Mouse (Mus musculus): ENCODE data around the gene Fbll1. TPM values are rescaled to one million over a fixed set of nuclear protein-coding genes. Genes with fewer than 3 reads are reported as not detected.
"Not testable (repeated sequence)": the region's sequence is repeated elsewhere in the genome, so short reads cannot be mapped to it uniquely, and the experiment has no call there.

Fbll1 gene
- polyA plus RNA-seq, 1 experiment from 2014 or later = not detected

- not testable (repeated sequence) for H3K4me2 ChIP-seq (ENCODE audit: low read depth, low read length); ATAC-seq (ENCODE audit: low read depth); H3K9ac ChIP-seq (ENCODE audit: low read depth, low read length); H3K4me1 ChIP-seq (ENCODE audit: control insufficient read depth, low read depth, low read length); H3K36me3 ChIP-seq (ENCODE audit: control insufficient read depth, insufficient read depth); H3K27ac ChIP-seq (ENCODE audit: low read length); H3K4me3 ChIP-seq (ENCODE audit: low read depth, low read length); H3K9me3 ChIP-seq (replicated peaks; ENCODE audit: control insufficient read depth, low read length)
- peaks cover 28% of the 10 kb centered on the region for H3K27me3 ChIP-seq (ENCODE audit: control insufficient read depth, insufficient read depth, low read depth, low read length)
- 50% methylated on average over 5 of the region's 5 CpGs for WGBS (ENCODE audit: insufficient replicate concordance)
These were observed 5.9 kb downstream of the Fbll1 start for GRCm38 (mm10) chr11:35792800-35793199.

GRCm38 (mm10) chr11:35788443-35788842 is 10.2 kb downstream of the Fbll1 start:
- peaks cover 12% of the 10 kb centered on the region for H3K36me3 ChIP-seq (ENCODE audit: control insufficient read depth, insufficient read depth)
- no peak for ATAC-seq (ENCODE audit: low read depth)
- WGBS (ENCODE audit: insufficient replicate concordance) = 71% methylated on average over 2 of the region's 2 CpGs

GRCm38 (mm10) chr11:35784537-35784936 is 14.1 kb downstream of the Fbll1 start:
- no peaks in the 10 kb centered on the region for H3K27me3 ChIP-seq (ENCODE audit: control insufficient read depth, insufficient read depth, low read depth, low read length)
- H3K4me2 ChIP-seq (ENCODE audit: low read depth, low read length) = no peak overlapping the region
- H3K27ac ChIP-seq (ENCODE audit: low read length) = no peak overlapping the region
- no peaks in the 10 kb centered on the region for H3K4me1 ChIP-seq (ENCODE audit: control insufficient read depth, low read depth, low read length)
- peaks cover 31% of the 10 kb centered on the region for H3K36me3 ChIP-seq (ENCODE audit: control insufficient read depth, insufficient read depth)
- H3K4me3 ChIP-seq (ENCODE audit: low read depth, low read length) = no peak overlapping the region
- 90% methylated on average over 4 of the region's 4 CpGs for WGBS (ENCODE audit: insufficient replicate concordance)
- no peak overlapping the region for H3K9ac ChIP-seq (ENCODE audit: low read depth, low read length)
- H3K9me3 ChIP-seq (replicated peaks; ENCODE audit: control insufficient read depth, low read length) = no peaks in the 10 kb centered on the region
- no peak for ATAC-seq (ENCODE audit: low read depth)

More at GRCm38 (mm10) chr11:35788443-35788842, 10.2 kb downstream of the Fbll1 start:
- H3K4me2 ChIP-seq (ENCODE audit: low read depth, low read length) = no peak overlapping the region
- H3K27me3 ChIP-seq (ENCODE audit: control insufficient read depth, insufficient read depth, low read depth, low read length) = no peaks in the 10 kb centered on the region
- no peaks in the 10 kb centered on the region for H3K9me3 ChIP-seq (replicated peaks; ENCODE audit: control insufficient read depth, low read length)
- H3K27ac ChIP-seq (ENCODE audit: low read length) = no peak overlapping the region
- H3K9ac ChIP-seq (ENCODE audit: low read depth, low read length) = no peak overlapping the region
- H3K4me1 ChIP-seq (ENCODE audit: control insufficient read depth, low read depth, low read length) = no peaks in the 10 kb centered on the region
- H3K4me3 ChIP-seq (ENCODE audit: low read depth, low read length) = no peak overlapping the region

GRCm38 (mm10) chr11:35784002-35784401 is 14.7 kb downstream of the Fbll1 start:
- 75% methylated on average over 3 of the region's 3 CpGs for WGBS (ENCODE audit: insufficient replicate concordance)
- Histone ChIP-seq H3K4me1 (ENCODE audit: control insufficient read depth, low read depth, low read length) (no peaks in the 10 kb centered on the region), H3K27me3 (ENCODE audit: control insufficient read depth, insufficient read depth, low read depth, low read length) (no peaks in the 10 kb centered on the region), H3K4me2 (ENCODE audit: low read depth, low read length) (no peak overlapping the region), H3K9me3 (replicated peaks; ENCODE audit: control insufficient read depth, low read length) (no peaks in the 10 kb centered on the region), H3K36me3 (ENCODE audit: control insufficient read depth, insufficient read depth) (peaks cover 36% of the 10 kb centered on the region), H3K27ac (ENCODE audit: low read length) (no peak overlapping the region), H3K9ac (ENCODE audit: low read depth, low read length) (no peak overlapping the region), H3K4me3 (ENCODE audit: low read depth, low read length) (no peak overlapping the region)
- ATAC-seq (ENCODE audit: low read depth) = no peak

- no peak overlapping the region for H3K9ac ChIP-seq (ENCODE audit: low read depth, low read length)
- 72% methylated on average over 5 of the region's 5 CpGs for WGBS (ENCODE audit: insufficient replicate concordance)
- peaks cover 42% of the 10 kb centered on the region for H3K36me3 ChIP-seq (ENCODE audit: control insufficient read depth, insufficient read depth)
- H3K4me2 ChIP-seq (ENCODE audit: low read depth, low read length) = no peak overlapping the region
- no peaks in the 10 kb centered on the region for H3K9me3 ChIP-seq (replicated peaks; ENCODE audit: control insufficient read depth, low read length)
- H3K4me3 ChIP-seq (ENCODE audit: low read depth, low read length) = no peak overlapping the region
- no peak for ATAC-seq (ENCODE audit: low read depth)
- no peak overlapping the region for H3K27ac ChIP-seq (ENCODE audit: low read length)
- H3K27me3 ChIP-seq (ENCODE audit: control insufficient read depth, insufficient read depth, low read depth, low read length) = no peaks in the 10 kb centered on the region
- H3K4me1 ChIP-seq (ENCODE audit: control insufficient read depth, low read depth, low read length) = no peaks in the 10 kb centered on the region
These were observed 15.6 kb downstream of the Fbll1 start for GRCm38 (mm10) chr11:35783038-35783437.

GRCm38 (mm10) chr11:35782444-35782843 is 16.2 kb downstream of the Fbll1 start:
- no peaks in the 10 kb centered on the region for H3K9me3 ChIP-seq (replicated peaks; ENCODE audit: control insufficient read depth, low read length)
- no peak overlapping the region for H3K4me2 ChIP-seq (ENCODE audit: low read depth, low read length)
- H3K27me3 ChIP-seq (ENCODE audit: control insufficient read depth, insufficient read depth, low read depth, low read length) = no peaks in the 10 kb centered on the region
- H3K4me3 ChIP-seq (ENCODE audit: low read depth, low read length) = no peak overlapping the region
- H3K9ac ChIP-seq (ENCODE audit: low read depth, low read length) = no peak overlapping the region
- no peak for ATAC-seq (ENCODE audit: low read depth)
- no peak overlapping the region for H3K27ac ChIP-seq (ENCODE audit: low read length)
- no peaks in the 10 kb centered on the region for H3K4me1 ChIP-seq (ENCODE audit: control insufficient read depth, low read depth, low read length)
- peaks cover 46% of the 10 kb centered on the region for H3K36me3 ChIP-seq (ENCODE audit: control insufficient read depth, insufficient read depth)
- 75% methylated on average over 3 of the region's 3 CpGs for WGBS (ENCODE audit: insufficient replicate concordance)

- Histone ChIP-seq H3K4me1 (ENCODE audit: control insufficient read depth, low read depth, low read length) (no peaks in the 10 kb centered on the region), H3K9me3 (replicated peaks; ENCODE audit: control insufficient read depth, low read length) (no peaks in the 10 kb centered on the region), H3K36me3 (ENCODE audit: control insufficient read depth, insufficient read depth) (peaks cover 50% of the 10 kb centered on the region), H3K4me2 (ENCODE audit: low read depth, low read length) (no peak overlapping the region), H3K4me3 (ENCODE audit: low read depth, low read length) (no peak overlapping the region), H3K27ac (ENCODE audit: low read length) (no peak overlapping the region), H3K9ac (ENCODE audit: low read depth, low read length) (no peak overlapping the region), H3K27me3 (ENCODE audit: control insufficient read depth, insufficient read depth, low read depth, low read length) (no peaks in the 10 kb centered on the region)
- ATAC-seq (ENCODE audit: low read depth) = no peak
- 80% methylated on average over 3 of the region's 3 CpGs for WGBS (ENCODE audit: insufficient replicate concordance)
These were observed 18.3 kb downstream of the Fbll1 start for GRCm38 (mm10) chr11:35780336-35780735.

GRCm38 (mm10) chr11:35776452-35776851 is 22.2 kb downstream of the Fbll1 start:
- H3K4me1 ChIP-seq (ENCODE audit: control insufficient read depth, low read depth, low read length) = no peaks in the 10 kb centered on the region
- no peaks in the 10 kb centered on the region for H3K27me3 ChIP-seq (ENCODE audit: control insufficient read depth, insufficient read depth, low read depth, low read length)
- no peak for ATAC-seq (ENCODE audit: low read depth)
- H3K4me2 ChIP-seq (ENCODE audit: low read depth, low read length) = no peak overlapping the region
- peaks cover 20% of the 10 kb centered on the region for H3K36me3 ChIP-seq (ENCODE audit: control insufficient read depth, insufficient read depth)
- 69% methylated on average over 3 of the region's 3 CpGs for WGBS (ENCODE audit: insufficient replicate concordance)
- no peaks in the 10 kb centered on the region for H3K9me3 ChIP-seq (replicated peaks; ENCODE audit: control insufficient read depth, low read length)
- H3K9ac ChIP-seq (ENCODE audit: low read depth, low read length) = no peak overlapping the region
- no peak overlapping the region for H3K27ac ChIP-seq (ENCODE audit: low read length)
- H3K4me3 ChIP-seq (ENCODE audit: low read depth, low read length) = no peak overlapping the region

GRCm38 (mm10) chr11:35775606-35776005 is 23.1 kb downstream of the Fbll1 start:
- H3K27ac ChIP-seq (ENCODE audit: low read length) = no peak overlapping the region
- peaks cover 7% of the 10 kb centered on the region for H3K4me1 ChIP-seq (ENCODE audit: control insufficient read depth, low read depth, low read length)
- H3K4me2 ChIP-seq (ENCODE audit: low read depth, low read length) = no peak overlapping the region
- no peaks in the 10 kb centered on the region for H3K27me3 ChIP-seq (ENCODE audit: control insufficient read depth, insufficient read depth, low read depth, low read length)
- 92% methylated on average over 3 of the region's 3 CpGs for WGBS (ENCODE audit: insufficient replicate concordance)
- H3K9me3 ChIP-seq (replicated peaks; ENCODE audit: control insufficient read depth, low read length) = no peaks in the 10 kb centered on the region
- H3K9ac ChIP-seq (ENCODE audit: low read depth, low read length) = no peak overlapping the region
- H3K4me3 ChIP-seq (ENCODE audit: low read depth, low read length) = no peak overlapping the region
- H3K36me3 ChIP-seq (ENCODE audit: control insufficient read depth, insufficient read depth) = peaks cover 20% of the 10 kb centered on the region
- ATAC-seq (ENCODE audit: low read depth) = no peak

Measured in liver, embryonic 16.5 days (tissue).